8 mouse cellular contexts compared by ENCODE assay signal in the genomic region with DNA sequence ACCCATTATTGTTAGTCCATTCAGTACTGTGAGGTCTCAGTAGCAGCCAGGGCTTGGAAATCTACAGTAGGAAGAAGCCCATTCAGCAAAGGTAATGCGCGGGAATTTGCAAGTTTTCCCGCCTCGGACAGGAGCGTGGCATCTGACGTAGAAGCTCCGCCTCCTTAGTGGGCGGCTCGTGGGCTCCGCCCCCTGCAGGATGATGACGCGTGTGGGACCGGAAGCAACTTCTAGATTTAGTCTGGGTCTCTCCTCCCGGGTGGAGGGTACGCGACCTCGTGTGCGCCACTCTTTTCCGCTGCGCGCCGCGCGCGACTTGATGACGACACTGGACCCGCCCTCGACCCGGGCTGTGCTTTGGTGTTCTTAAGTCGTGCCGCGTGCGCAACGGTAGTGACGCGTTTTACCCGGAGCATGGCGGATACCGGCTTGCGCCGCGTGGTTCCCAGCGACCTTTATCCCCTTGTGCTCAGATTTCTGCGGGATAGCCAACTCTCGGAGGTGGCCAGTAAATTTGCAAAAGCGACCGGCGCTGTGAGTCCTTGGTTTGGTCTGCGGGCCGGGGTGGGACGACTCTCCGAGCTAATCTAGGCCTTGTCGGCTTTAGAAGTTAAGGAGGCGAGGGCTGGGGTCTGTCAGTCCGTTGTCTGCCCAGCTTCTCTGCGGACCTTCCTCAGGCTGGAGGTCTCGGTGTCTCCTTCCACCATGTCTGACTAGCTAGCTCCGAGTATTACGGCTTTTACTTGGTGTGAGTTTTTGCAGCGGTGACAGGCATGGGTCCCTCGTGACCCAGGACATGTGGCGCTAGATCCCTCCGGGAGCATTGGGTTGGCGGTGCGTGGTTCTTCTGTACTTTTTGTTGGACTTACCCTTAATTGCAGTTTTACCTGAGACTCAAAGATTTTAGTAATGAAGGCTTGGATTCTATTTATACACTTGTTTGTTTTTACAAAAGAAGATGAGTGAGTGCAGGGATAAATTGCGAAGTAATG. TPM values are rescaled to one million over a fixed set of nuclear protein-coding genes. Genes with fewer than 3 reads are reported as not detected.
DNase-seq lines count a peak whose midpoint lies in the region; ATAC-seq and TF ChIP-seq lines count a peak whose summit lies in the region.

A gene (plus strand): TSS at position 248 of the 992 bp plus-strand sequence.

- H3K79me2 ChIP-seq in C2C12 (ENCODE audit: control insufficient read depth, insufficient read depth) (peaks cover 51% of the 10 kb centered on the region), myocyte (ENCODE audit: control insufficient read depth, insufficient read depth) (peaks cover 29% of the 10 kb centered on the region)
- peaks cover 6% of the 10 kb centered on the region; the same call in 1 of the 2 replicates for H3K79me2 ChIP-seq in liver, adult 2 months (ENCODE audit: control insufficient read depth, insufficient read depth, low read length)

- H3K4me3 ChIP-seq in C2C12 (ENCODE audit: insufficient read depth, poor library complexity, severe bottlenecking) (peak within 1 kb of the TSS; percentile 99), myocyte (peak within 1 kb of the TSS; percentile 85)
- H3K4me3 ChIP-seq in erythroblast, embryonic 14.5 days (replicated peaks): peak within 1 kb of the TSS; percentile 73
- H3K4me3 ChIP-seq in heart, embryonic 11.5 days (ENCODE audit: low read depth, low read length): peak within 1 kb of the TSS; percentile 94
- peak within 1 kb of the TSS; percentile 90 for H3K4me3 ChIP-seq in kidney, embryonic 16.5 days (ENCODE audit: low read length)
- H3K4me3 ChIP-seq in liver, adult 2 months (ENCODE audit: insufficient read depth, low read depth, low read length): peak within 1 kb of the TSS; percentile 75

- peak within 1 kb of the TSS; percentile 87 for H3K9ac ChIP-seq in heart, embryonic 11.5 days (ENCODE audit: low read depth, low read length)
- H3K9ac ChIP-seq in kidney, embryonic 16.5 days (replicated peaks; ENCODE audit: low read length): peak within 1 kb of the TSS; percentile 86
- H3K9ac ChIP-seq in liver, adult 2 months (ENCODE audit: low read depth, low read length): peak within 1 kb of the TSS; percentile 74

- peak within 1 kb of the TSS; percentile 73 for H3K4me2 ChIP-seq in heart, embryonic 11.5 days
- H3K4me2 ChIP-seq in kidney, embryonic 16.5 days (replicated peaks; ENCODE audit: low read depth, low read length): peak within 1 kb of the TSS; percentile 81
- H3K4me2 ChIP-seq in myocyte (ENCODE audit: low read depth): peak within 1 kb of the TSS; percentile 90

- TF ChIP-seq CTCF in C2C12 (IDR thresholded peaks at IDR 0.05; ENCODE audit: control insufficient read depth, insufficient read depth, insufficient read length): no peak
- no peak for TF ChIP-seq CTCF in brain, embryonic 14.5 days (IDR thresholded peaks at IDR 0.05; ENCODE audit: borderline replicate concordance, extremely low read depth, insufficient read depth, insufficient read length)
- no peak for TF ChIP-seq CTCF in liver, adult 2 months (IDR thresholded peaks at IDR 0.05; ENCODE audit: low read depth, low read length)

- H3K36me3 ChIP-seq in C2C12 (ENCODE audit: control insufficient read depth, insufficient read depth): peaks cover 70% of the 10 kb centered on the region
- H3K36me3 ChIP-seq in erythroblast, embryonic 14.5 days (ENCODE audit: control insufficient read depth): peaks cover 74% of the 10 kb centered on the region
- peaks cover 33% of the 10 kb centered on the region for H3K36me3 ChIP-seq in heart, embryonic 11.5 days (ENCODE audit: control insufficient read depth, insufficient read depth, low read length)
- peaks cover 48% of the 10 kb centered on the region for H3K36me3 ChIP-seq in kidney, embryonic 16.5 days (ENCODE audit: insufficient read depth, low read length)
- H3K36me3 ChIP-seq in liver, adult 2 months (ENCODE audit: control insufficient read depth, insufficient read depth, low read length): peaks cover 29% of the 10 kb centered on the region
- peaks cover 17% of the 10 kb centered on the region for H3K36me3 ChIP-seq in myocyte (ENCODE audit: control insufficient read depth, insufficient read depth)
- peaks cover 11% of the 10 kb centered on the region for H3K36me3 ChIP-seq in splenic B cell, adult 2 months (ENCODE audit: control insufficient read depth, insufficient read depth, low read length, poor library complexity, severe bottlenecking)

- under 1% methylated on average over 66 of the region's 66 CpGs for WGBS in heart, embryonic 11.5 days (ENCODE audit: insufficient replicate concordance)
- under 1% methylated on average over 66 of the region's 66 CpGs for WGBS in kidney, embryonic 16.5 days
- WGBS in liver, adult 2 months: under 1% methylated on average over 66 of the region's 66 CpGs

- H3ac ChIP-seq in C2C12 (ENCODE audit: control insufficient read depth, insufficient read length, low read depth): peak within 1 kb of the TSS; percentile 89
- peak within 1 kb of the TSS; percentile 27 for H3ac ChIP-seq in myocyte (ENCODE audit: control insufficient read depth, insufficient read length)

- no peaks in the 10 kb centered on the region for H3K27me3 ChIP-seq in C2C12 (ENCODE audit: control insufficient read depth, insufficient read depth, insufficient read length)
- no peaks in the 10 kb centered on the region for H3K27me3 ChIP-seq in erythroblast, embryonic 14.5 days (ENCODE audit: control insufficient read depth)
- H3K27me3 ChIP-seq in heart, embryonic 11.5 days (ENCODE audit: control insufficient read depth, insufficient read depth, low read length): no peaks in the 10 kb centered on the region
- no peaks in the 10 kb centered on the region for H3K27me3 ChIP-seq in kidney, embryonic 16.5 days (ENCODE audit: insufficient read depth, low read length)
- no peaks in the 10 kb centered on the region for H3K27me3 ChIP-seq in liver, adult 2 months (ENCODE audit: control insufficient read depth, insufficient read depth, low read length)
- no peaks in the 10 kb centered on the region for H3K27me3 ChIP-seq in myocyte (ENCODE audit: control insufficient read depth, insufficient read depth, insufficient read length)
- H3K27me3 ChIP-seq in splenic B cell, adult 2 months (ENCODE audit: control insufficient read depth, insufficient read depth, low read length, poor library complexity, severe bottlenecking): no peaks in the 10 kb centered on the region

- peak; percentile 100 for DNase-seq in brain, embryonic 14.5 days (ENCODE audit: low read depth)
- peak; percentile 98 for DNase-seq in liver, adult 2 months (ENCODE audit: extremely low read depth, low read depth, low spot score)
- DNase-seq in splenic B cell, adult 2 months (ENCODE audit: low read depth, low spot score): peak; percentile 100

- ATAC-seq in heart, embryonic 11.5 days (replicated peaks; ENCODE audit: insufficient number of reproducible peaks, low FRiP score, low TSS enrichment): peak; percentile 93
- peak; percentile 97 for ATAC-seq in kidney, embryonic 16.5 days (ENCODE audit: low FRiP score, low TSS enrichment)

- peaks cover 40% of the 10 kb centered on the region for H3K79me3 ChIP-seq in C2C12 (ENCODE audit: low read depth)

- H3K4me1 ChIP-seq in erythroblast, embryonic 14.5 days (ENCODE audit: control insufficient read depth): peaks cover 67% of the 10 kb centered on the region
- H3K4me1 ChIP-seq in heart, embryonic 11.5 days (ENCODE audit: control insufficient read depth, insufficient read depth, low read length): peaks cover 9% of the 10 kb centered on the region
- peaks cover 14% of the 10 kb centered on the region for H3K4me1 ChIP-seq in kidney, embryonic 16.5 days (ENCODE audit: insufficient read depth, low read length)
- peaks cover 4% of the 10 kb centered on the region for H3K4me1 ChIP-seq in liver, adult 2 months (ENCODE audit: control insufficient read depth, insufficient read depth, low read length)

- H3K27ac ChIP-seq in heart, embryonic 11.5 days (ENCODE audit: low read depth, low read length): peak within 1 kb of the TSS; percentile 75; the same call in 1 of the 2 replicates
- H3K27ac ChIP-seq in kidney, embryonic 16.5 days (ENCODE audit: low read length): peak within 1 kb of the TSS; percentile 85
- peak within 1 kb of the TSS; percentile 44 for H3K27ac ChIP-seq in liver, adult 2 months (replicated peaks; ENCODE audit: insufficient read depth, low read depth, low read length)

- TF ChIP-seq POLR2A in brain, embryonic 14.5 days (IDR thresholded peaks at IDR 0.05; ENCODE audit: borderline replicate concordance, extremely low read depth, insufficient read depth, insufficient read length, poor library complexity, severe bottlenecking): peak; percentile 23; the same call in 1 of the 2 replicates
- 0 out of 2 replicates have a peak, but pooled peaks have one; percentile 45 for TF ChIP-seq POLR2A in liver, adult 2 months (IDR thresholded peaks at IDR 0.05; ENCODE audit: extremely low read depth, insufficient read depth, low read length)
- peak; percentile 99 for TF ChIP-seq POLR2A in myocyte (IDR thresholded peaks at IDR 0.05; ENCODE audit: insufficient read length, low read depth)

- no peaks in the 10 kb centered on the region for H3K9me3 ChIP-seq in erythroblast, embryonic 14.5 days (ENCODE audit: control insufficient read depth, low read length)
- H3K9me3 ChIP-seq in heart, embryonic 11.5 days (replicated peaks; ENCODE audit: control insufficient read depth, low read length): no peaks in the 10 kb centered on the region
- H3K9me3 ChIP-seq in kidney, embryonic 16.5 days (ENCODE audit: low read length): no peaks in the 10 kb centered on the region

TF ChIP-seq in C2C12, 6 proteins besides CTCF, POLR2A, EP300 and RAD21:
- TF ChIP-seq MYOG (IDR thresholded peaks at IDR 0.05; ENCODE audit: control insufficient read depth, extremely low read depth, insufficient read length) (no peak), MAX (IDR thresholded peaks at IDR 0.05) (peak; percentile 98), MYOD1 (IDR thresholded peaks at IDR 0.05; ENCODE audit: control insufficient read depth, insufficient read length, low read depth) (no peak), USF1 (IDR thresholded peaks at IDR 0.05; ENCODE audit: low read depth) (peak; percentile 36)

TF ChIP-seq in myocyte, 11 proteins besides CTCF, POLR2A, EP300 and RAD21 (continues in another document):
- TF ChIP-seq USF1 (IDR thresholded peaks at IDR 0.05; ENCODE audit: low read depth) (peak; percentile 29), MAX (IDR thresholded peaks at IDR 0.05; ENCODE audit: low read depth) (peak; percentile 8), SRF (IDR thresholded peaks at IDR 0.05; ENCODE audit: control insufficient read depth, insufficient read length, low read depth) (peak; percentile 99), TCF12 (IDR thresholded peaks at IDR 0.05; ENCODE audit: insufficient read depth, poor library complexity, severe bottlenecking) (no peak)

RNA-seq across cellular contexts. Expression of the gene that starts here (rescaled TPM):
- polyA plus RNA-seq in C2C12 (2012; fragmentation: generic; extraction: Trizol) (74.3 TPM), myocyte (2012; fragmentation: generic; extraction: Trizol) (30.9 TPM)
- 41.4 and 54.5 TPM in 2 replicates for polyA plus RNA-seq in brain, embryonic 14.5 days (2012; rRNA removed)
- polyA plus RNA-seq in erythroblast, embryonic 14.5 days (2012): 3.1 and 3.4 TPM in 2 replicates
- 64.1 and 65.4 TPM in 2 replicates for polyA plus RNA-seq in heart, embryonic 11.5 days (2014; fragmentation: Nextera tagmentation; extraction: Ambion mirVana)
- polyA plus RNA-seq in kidney, embryonic 16.5 days (2015; fragmentation: Nextera tagmentation; extraction: Ambion mirVana): 85.7 and 93.2 TPM in 2 replicates
- total RNA-seq in liver, adult 2 months (2014; rRNA removed): 3.4 and 3.8 TPM in 2 replicates
- polyA plus RNA-seq in liver, adult 2 months (2012; rRNA removed): 5.6 and 7.3 TPM in 2 replicates

Comparison
In these comparisons a context has a peak if more than half of its experiments do, and no peak if none do; other contexts are left out.
1. Peak in every context shown above with its lines: DNase-seq, ATAC-seq, H3K4me3 ChIP-seq and H3K27ac ChIP-seq.
2. POLR2A ChIP-seq: peak in every context shown above with its lines; median percentile 99 in myocyte; 45 in liver, adult 2 months; 23 in brain, embryonic 14.5 days.